Mouse (Mus musculus): ENCODE results near the gene Rnaseh2c. TPM values are rescaled to one million over a fixed set of nuclear protein-coding genes. Genes with fewer than 3 reads are reported as not detected.

The Rnaseh2c gene
- polyA plus RNA-seq, 1 experiment from 2014 or later: 162 TPM

GRCm38 (mm10) chr19:5609547-5610404 lies 8.1 kb downstream of the Rnaseh2c start, which contains the start of gene Kat5:
Kat5 (minus strand) TSS chr19:5610237.
- H3K9ac ChIP-seq: peak within 1 kb of the TSS; percentile 84
- H3K36me3 ChIP-seq: peaks cover 42% of the 10 kb centered on the region
- under 1% methylated on average over 46 of the region's 55 CpGs for WGBS
- peaks cover 19% of the 10 kb centered on the region for H3K4me1 ChIP-seq
- no peaks in the 10 kb centered on the region for H3K27me3 ChIP-seq
- peak within 1 kb of the TSS; percentile 80 for H3K4me2 ChIP-seq
- no peaks in the 10 kb centered on the region for H3K9me3 ChIP-seq
- peak; percentile 87 for ATAC-seq (ENCODE audit: insufficient number of reproducible peaks, insufficient read depth, low FRiP score, low TSS enrichment, low read depth)
- H3K4me3 ChIP-seq: peak within 1 kb of the TSS; percentile 70
- H3K27ac ChIP-seq: peak within 1 kb of the TSS; percentile 96

GRCm38 (mm10) chr19:5611973-5612372 lies 10.3 kb downstream of the Rnaseh2c start:
- WGBS: 84% methylated on average over 1 of the region's 1 CpGs
- H3K4me3 ChIP-seq: no peak overlapping the region
- H3K4me1 ChIP-seq: peaks cover 19% of the 10 kb centered on the region
- no peaks in the 10 kb centered on the region for H3K9me3 ChIP-seq
- no peak overlapping the region for H3K9ac ChIP-seq
- H3K36me3 ChIP-seq: peaks cover 20% of the 10 kb centered on the region
- H3K27ac ChIP-seq: no peak overlapping the region
- no peak overlapping the region for H3K4me2 ChIP-seq
- H3K27me3 ChIP-seq: no peaks in the 10 kb centered on the region; the same call in 1 of the 2 replicates
- no peak for ATAC-seq (ENCODE audit: insufficient number of reproducible peaks, insufficient read depth, low FRiP score, low TSS enrichment, low read depth)

DNA sequence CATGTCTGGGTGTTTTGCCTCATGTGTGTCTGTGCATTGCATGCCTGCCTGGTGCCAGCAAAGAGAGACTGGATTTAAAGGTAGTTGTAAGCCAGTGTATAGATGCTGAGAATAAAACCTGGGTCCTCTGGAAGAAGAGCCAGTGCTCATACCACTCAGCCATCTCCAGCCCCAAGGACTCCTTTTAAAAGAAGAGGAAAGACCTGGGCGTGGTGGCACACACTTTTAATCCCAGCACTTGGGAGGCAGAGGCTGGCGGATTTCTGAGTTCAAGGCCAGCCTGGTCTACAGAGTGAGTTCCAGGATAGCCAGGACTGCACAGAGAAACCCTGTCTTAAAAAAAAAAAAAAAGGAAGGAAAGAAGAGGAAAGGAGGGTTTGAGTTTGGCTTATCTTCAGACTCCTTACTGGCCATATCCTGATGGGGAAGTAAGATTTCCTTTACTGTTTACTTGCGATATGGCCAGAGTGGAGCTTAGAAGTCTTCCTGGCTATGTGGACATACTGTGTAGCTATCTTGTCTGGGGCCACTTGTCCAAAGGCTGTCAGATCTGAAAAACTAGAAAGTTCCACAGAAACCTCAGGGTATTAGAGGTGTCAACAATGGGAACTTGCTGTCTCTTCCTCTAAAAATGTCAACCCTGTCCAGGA lies 11.2 kb downstream of the Rnaseh2c start:
- Histone ChIP-seq H3K4me3 (no peak overlapping the region), H3K4me1 (peaks cover 19% of the 10 kb centered on the region), H3K27ac (no peak overlapping the region), H3K36me3 (peaks cover 11% of the 10 kb centered on the region), H3K9me3 (no peaks in the 10 kb centered on the region), H3K9ac (no peak overlapping the region), H3K27me3 (no peaks in the 10 kb centered on the region; the same call in 1 of the 2 replicates), H3K4me2 (no peak overlapping the region)
- WGBS: 71% methylated on average over 3 of the region's 3 CpGs
- no peak for ATAC-seq (ENCODE audit: insufficient number of reproducible peaks, insufficient read depth, low FRiP score, low TSS enrichment, low read depth)

DNA sequence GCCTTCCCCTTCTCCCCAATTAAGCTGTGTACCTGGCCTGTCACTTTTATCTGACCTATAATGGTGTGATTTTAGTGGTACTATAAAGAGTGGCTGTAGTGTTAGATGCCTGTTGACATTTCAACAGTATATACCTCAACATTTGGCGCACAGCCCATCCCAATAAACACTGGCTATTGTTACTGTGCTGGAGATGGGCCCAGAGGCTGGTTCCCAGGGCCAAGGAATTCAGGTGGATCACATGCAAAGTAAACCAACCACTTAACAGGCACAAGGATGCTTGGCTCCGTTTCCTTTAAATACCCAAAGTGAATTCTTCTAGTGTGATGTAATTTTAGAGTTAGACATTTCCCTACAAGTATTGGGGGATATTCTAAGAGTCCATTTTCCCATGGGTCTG lies 13.3 kb downstream of the Rnaseh2c start:
- Histone ChIP-seq H3K4me1 (peaks cover 5% of the 10 kb centered on the region), H3K4me3 (no peak overlapping the region), H3K36me3 (no peaks in the 10 kb centered on the region), H3K4me2 (no peak overlapping the region), H3K27ac (no peak overlapping the region), H3K27me3 (no peaks in the 10 kb centered on the region; the same call in 1 of the 2 replicates), H3K9me3 (no peaks in the 10 kb centered on the region), H3K9ac (no peak overlapping the region)
- 65% methylated on average over 2 of the region's 2 CpGs for WGBS
- ATAC-seq (ENCODE audit: insufficient number of reproducible peaks, insufficient read depth, low FRiP score, low TSS enrichment, low read depth): no peak

DNA sequence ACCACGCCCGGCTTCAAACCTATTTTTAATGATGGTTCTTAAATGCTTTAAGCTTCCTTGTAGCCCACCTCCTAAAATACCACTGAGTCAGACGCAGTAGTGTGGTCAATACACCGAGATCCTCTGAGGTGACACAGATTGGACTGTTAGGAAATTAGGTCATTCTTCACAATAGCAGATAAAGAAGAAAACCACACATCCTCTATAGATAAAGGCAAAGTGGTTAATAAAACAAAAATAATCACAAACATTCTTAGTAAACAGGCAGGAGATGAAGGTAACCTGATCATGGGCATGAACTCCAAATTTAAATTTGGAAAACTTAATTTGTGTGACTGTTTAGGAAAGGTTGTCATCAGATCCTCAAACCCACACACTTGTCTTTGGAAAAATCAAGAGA lies 18.3 kb downstream of the Rnaseh2c start:
- Histone ChIP-seq H3K4me3 (no peak overlapping the region), H3K36me3 (no peaks in the 10 kb centered on the region), H3K9ac (no peak overlapping the region), H3K4me1 (no peaks in the 10 kb centered on the region), H3K9me3 (no peaks in the 10 kb centered on the region), H3K27ac (no peak overlapping the region), H3K27me3 (no peaks in the 10 kb centered on the region; the same call in 1 of the 2 replicates), H3K4me2 (no peak overlapping the region)
- WGBS: 82% methylated on average over 4 of the region's 4 CpGs
- ATAC-seq (ENCODE audit: insufficient number of reproducible peaks, insufficient read depth, low FRiP score, low TSS enrichment, low read depth): no peak

DNA sequence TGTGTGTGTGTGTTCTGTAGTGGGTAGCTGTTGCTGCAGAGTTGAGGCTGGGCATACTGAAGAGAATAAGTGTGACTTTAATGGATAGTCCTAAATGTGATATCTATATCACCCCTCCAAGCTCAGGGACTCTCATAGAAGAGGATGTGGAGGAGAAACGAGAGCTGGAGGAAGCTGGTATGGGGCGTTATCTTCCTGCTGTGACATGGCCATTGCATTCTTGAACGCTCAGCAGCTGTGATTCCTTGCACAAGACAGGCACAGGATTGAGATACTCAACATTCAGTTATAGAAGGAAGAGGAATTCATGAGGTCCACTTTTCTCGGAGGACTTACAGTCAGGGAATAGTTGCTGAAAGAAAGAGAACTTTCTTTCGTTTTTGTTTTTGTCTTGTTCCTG lies 20.2 kb downstream of the Rnaseh2c start:
- Histone ChIP-seq H3K36me3 (no peaks in the 10 kb centered on the region), H3K4me2 (no peak overlapping the region), H3K27ac (no peak overlapping the region), H3K9me3 (no peaks in the 10 kb centered on the region), H3K4me3 (no peak overlapping the region), H3K27me3 (no peaks in the 10 kb centered on the region), H3K9ac (no peak overlapping the region), H3K4me1 (no peaks in the 10 kb centered on the region)
- 80% methylated on average over 5 of the region's 5 CpGs for WGBS
- no peak for ATAC-seq (ENCODE audit: insufficient number of reproducible peaks, insufficient read depth, low FRiP score, low TSS enrichment, low read depth)

DNA sequence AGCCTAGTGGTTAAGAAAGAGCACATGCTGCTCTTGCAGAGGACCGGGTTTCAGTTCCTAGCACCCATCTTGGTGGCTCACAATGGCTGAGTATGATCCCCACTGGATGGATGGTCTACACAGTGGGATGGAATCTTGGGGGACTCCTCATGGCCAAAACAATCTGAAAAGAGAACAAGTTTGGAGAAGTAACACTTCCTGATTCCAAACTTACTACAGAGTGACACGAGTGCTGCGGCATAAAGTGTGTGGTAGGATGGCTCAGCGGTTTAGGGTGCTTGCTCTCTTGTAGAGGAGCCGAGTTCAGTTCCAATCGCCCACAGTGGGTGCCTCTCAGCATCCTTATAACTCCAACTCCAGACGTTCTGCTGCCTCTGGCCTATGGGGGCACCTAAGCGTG lies 23.6 kb downstream of the Rnaseh2c start:
- ATAC-seq (ENCODE audit: insufficient number of reproducible peaks, insufficient read depth, low FRiP score, low TSS enrichment, low read depth): no peak
- no peak overlapping the region for H3K9ac ChIP-seq
- no peak overlapping the region for H3K27ac ChIP-seq
- no peaks in the 10 kb centered on the region for H3K27me3 ChIP-seq
- WGBS: 87% methylated on average over 8 of the region's 8 CpGs
- no peak overlapping the region for H3K4me2 ChIP-seq
- H3K36me3 ChIP-seq: no peaks in the 10 kb centered on the region
- no peaks in the 10 kb centered on the region for H3K4me1 ChIP-seq
- H3K9me3 ChIP-seq: no peaks in the 10 kb centered on the region
- no peak overlapping the region for H3K4me3 ChIP-seq

DNA sequence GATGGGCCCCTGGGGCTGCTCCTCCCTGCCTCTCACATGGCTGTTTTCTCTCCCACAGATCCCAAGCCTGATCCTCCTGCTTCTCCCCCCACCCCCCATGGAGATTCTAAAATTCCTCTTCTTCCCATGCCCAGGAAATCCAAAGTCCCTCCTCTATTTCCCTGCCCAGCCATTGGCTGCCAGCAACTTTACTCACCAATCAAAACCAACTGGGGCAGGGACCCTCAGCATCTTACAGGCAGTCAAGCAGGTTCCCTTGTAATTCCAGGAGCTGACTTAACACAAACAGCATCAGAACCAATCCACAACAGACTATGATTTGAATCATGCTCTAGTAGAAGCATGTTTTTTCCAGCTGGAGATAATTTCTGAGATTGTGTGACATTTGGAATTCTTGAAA lies 28.2 kb downstream of the Rnaseh2c start:
- Histone ChIP-seq H3K27me3 (no peaks in the 10 kb centered on the region), H3K4me3 (no peak overlapping the region), H3K9me3 (no peaks in the 10 kb centered on the region), H3K4me1 (no peaks in the 10 kb centered on the region), H3K9ac (no peak overlapping the region), H3K27ac (no peak overlapping the region), H3K36me3 (no peaks in the 10 kb centered on the region), H3K4me2 (no peak overlapping the region)
- ATAC-seq (ENCODE audit: insufficient number of reproducible peaks, insufficient read depth, low FRiP score, low TSS enrichment, low read depth): no peak

- H3K4me1 ChIP-seq: peaks cover 7% of the 10 kb centered on the region
- H3K4me2 ChIP-seq: no peak overlapping the region
- WGBS: 62% methylated on average over 9 of the region's 9 CpGs
- H3K36me3 ChIP-seq: no peaks in the 10 kb centered on the region
- H3K4me3 ChIP-seq: no peak overlapping the region
- ATAC-seq (ENCODE audit: insufficient number of reproducible peaks, insufficient read depth, low FRiP score, low TSS enrichment, low read depth): no peak
- H3K9ac ChIP-seq: no peak overlapping the region
- no peaks in the 10 kb centered on the region for H3K27me3 ChIP-seq
- H3K27ac ChIP-seq: no peak overlapping the region
- no peaks in the 10 kb centered on the region for H3K9me3 ChIP-seq
Measured at GRCm38 (mm10) chr19:5632120-5632519, 30.4 kb downstream of the Rnaseh2c start.

DNA sequence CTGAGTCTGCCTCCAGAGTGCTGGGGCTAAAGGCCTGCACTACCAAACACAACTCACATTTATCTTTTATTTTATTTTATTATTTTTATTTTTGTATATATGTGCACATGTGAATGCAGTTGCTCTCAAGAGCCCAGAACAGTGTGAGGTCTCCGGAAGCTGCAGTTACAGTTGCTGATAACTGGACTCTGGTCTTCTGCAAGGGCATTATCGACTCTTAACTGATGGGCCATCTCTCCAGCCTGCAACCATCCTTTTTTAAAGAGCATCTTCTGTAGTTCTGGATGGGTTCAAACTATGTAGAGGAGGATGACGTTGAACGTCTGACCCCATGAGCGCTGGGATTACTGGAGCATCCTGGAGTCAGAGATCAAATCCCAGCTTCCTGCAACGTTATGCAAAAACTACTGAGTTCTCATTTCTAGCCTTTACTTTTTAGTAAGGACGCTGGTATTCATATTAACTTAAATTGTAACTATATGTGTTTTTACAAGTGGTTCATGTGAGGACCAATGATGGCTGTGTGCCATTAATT lies 34.4 kb downstream of the Rnaseh2c start:
- H3K4me1 ChIP-seq: peaks cover 18% of the 10 kb centered on the region
- peaks cover 26% of the 10 kb centered on the region for H3K36me3 ChIP-seq
- 76% methylated on average over 7 of the region's 7 CpGs for WGBS
- H3K9me3 ChIP-seq: no peaks in the 10 kb centered on the region
- H3K9ac ChIP-seq: 0 out of 2 replicates have a peak overlapping the region, but pooled peaks have one; percentile 92
- no peak overlapping the region for H3K27ac ChIP-seq
- peak overlapping the region; percentile 96; the same call in 1 of the 2 replicates for H3K4me2 ChIP-seq
- no peak for ATAC-seq (ENCODE audit: insufficient number of reproducible peaks, insufficient read depth, low FRiP score, low TSS enrichment, low read depth)
- no peak overlapping the region for H3K4me3 ChIP-seq
- H3K27me3 ChIP-seq: no peaks in the 10 kb centered on the region

GRCm38 (mm10) chr19:5636571-5637041 lies 34.9 kb downstream of the Rnaseh2c start:
- WGBS: 39% methylated on average over 12 of the region's 12 CpGs
- H3K4me2 ChIP-seq: peak overlapping the region; percentile 96
- no peak for ATAC-seq (ENCODE audit: insufficient number of reproducible peaks, insufficient read depth, low FRiP score, low TSS enrichment, low read depth)
- H3K27ac ChIP-seq: peak overlapping the region; percentile 81
- peaks cover 18% of the 10 kb centered on the region for H3K4me1 ChIP-seq
- H3K4me3 ChIP-seq: peak overlapping the region; percentile 77
- no peaks in the 10 kb centered on the region for H3K9me3 ChIP-seq
- no peaks in the 10 kb centered on the region for H3K27me3 ChIP-seq
- peaks cover 31% of the 10 kb centered on the region for H3K36me3 ChIP-seq
- H3K9ac ChIP-seq: peak overlapping the region; percentile 92

Measured in embryonic facial prominence, embryonic 13.5 days (tissue).